In genomic region chr19:4572467-4572866, GRCm38 (mm10) we compare ENCODE assay signal across 23 mouse cellular contexts. TPM values are rescaled to one million over a fixed set of nuclear protein-coding genes. Genes with fewer than 3 reads are reported as not detected.
DNase-seq lines count a peak whose midpoint lies in the region; ATAC-seq and TF ChIP-seq lines count a peak whose summit lies in the region.
"Had no signal": no experiment of that assay in that cellular context is flagged by ENCODE, and none has a peak within 500 bp of the region (broad histone marks: within the 10 kb centered on the region; RNA-seq: fewer than 3 reads in every experiment).

No protein-coding gene starts in this region.

- peak; percentile 2 for DNase-seq in liver
- no peak for DNase-seq in liver, postnatal 0 days
- DNase-seq in lung, postnatal 10 days, result peak; percentile 11
- DNase-seq in lung, postnatal 14 days, result no peak
- no peak for DNase-seq in liver, embryonic 13.5 days
- peak; percentile 45 for DNase-seq in lung, postnatal 36 days
- no peak for DNase-seq in kidney, postnatal 4 days
- DNase-seq: adrenal gland, adult 2 months; adrenal gland, postnatal 14 days; cerebellum, adult 11-12 months; cerebellum, adult 8-10 months; cerebellum, postnatal 36 days; embryo, embryonic 11 days; gastrocnemius, postnatal 25 days had no signal

- TF ChIP-seq EP300 in liver, postnatal 0 days (IDR thresholded peaks at IDR 0.05; ENCODE audit: low read depth), result no peak

- no peak overlapping the region for H3K4me2 ChIP-seq in liver, postnatal 0 days (ENCODE audit: low read depth, low read length)
- H3K4me2 ChIP-seq in liver, embryonic 13.5 days, result no peak overlapping the region
- H3K4me2 ChIP-seq: embryonic facial prominence, embryonic 13.5 days; forebrain, embryonic 12.5 days; forebrain, embryonic 15.5 days; heart, embryonic 11.5 days; hindbrain, embryonic 13.5 days had no signal

- ATAC-seq in liver, postnatal 0 days, result no peak
- no peak for ATAC-seq in liver, embryonic 13.5 days (ENCODE audit: low read depth)
- ATAC-seq: CD4-positive, CD25-positive, alpha-beta regulatory T cell, adult 4 months; hindbrain, postnatal 0 days had no signal

- H3K4me1 ChIP-seq in liver, postnatal 0 days (ENCODE audit: insufficient read depth), result peaks cover 31% of the 10 kb centered on the region
- H3K4me1 ChIP-seq in liver, embryonic 13.5 days (replicated peaks), result peaks cover 70% of the 10 kb centered on the region
- H3K4me1 ChIP-seq: embryonic facial prominence, embryonic 13.5 days had no signal

- H3K4me3 ChIP-seq in liver, postnatal 0 days (ENCODE audit: low read depth, low read length), result no peak overlapping the region
- no peak overlapping the region for H3K4me3 ChIP-seq in liver, embryonic 13.5 days (replicated peaks)
- H3K4me3 ChIP-seq: embryonic facial prominence, embryonic 10.5 days; embryonic facial prominence, embryonic 13.5 days; erythroblast, embryonic 14.5 days; forebrain, embryonic 12.5 days; forebrain, embryonic 15.5 days; hindbrain, embryonic 13.5 days had no signal

- no peaks in the 10 kb centered on the region for H3K36me3 ChIP-seq in liver, postnatal 0 days (replicated peaks; ENCODE audit: insufficient read depth, low read length)
- H3K36me3 ChIP-seq in liver, embryonic 13.5 days, result no peaks in the 10 kb centered on the region
- H3K36me3 ChIP-seq: embryonic facial prominence, embryonic 10.5 days; embryonic facial prominence, embryonic 13.5 days; forebrain, embryonic 12.5 days; forebrain, embryonic 15.5 days; hindbrain, embryonic 13.5 days had no signal

- no peak overlapping the region for H3K27ac ChIP-seq in liver, postnatal 0 days (ENCODE audit: low read depth)
- H3K27ac ChIP-seq in liver, embryonic 13.5 days, result peak overlapping the region; percentile 98
- H3K27ac ChIP-seq: embryonic facial prominence, embryonic 10.5 days; embryonic facial prominence, embryonic 13.5 days had no signal

- no peak overlapping the region for H3K9ac ChIP-seq in liver, postnatal 0 days (replicated peaks)
- H3K9ac ChIP-seq in liver, embryonic 13.5 days, result no peak overlapping the region
- H3K9ac ChIP-seq: embryonic facial prominence, embryonic 13.5 days; forebrain, embryonic 12.5 days; forebrain, embryonic 15.5 days; hindbrain, embryonic 13.5 days had no signal

- H3K27me3 ChIP-seq in liver, postnatal 0 days (ENCODE audit: insufficient read depth, low read length), result no peaks in the 10 kb centered on the region
- H3K27me3 ChIP-seq in liver, embryonic 13.5 days, result no peaks in the 10 kb centered on the region
- H3K27me3 ChIP-seq: embryonic facial prominence, embryonic 13.5 days; forebrain, embryonic 12.5 days; forebrain, embryonic 15.5 days; hindbrain, embryonic 13.5 days had no signal

- H3K9me3 ChIP-seq in liver, postnatal 0 days (ENCODE audit: low read length), result no peaks in the 10 kb centered on the region
- H3K9me3 ChIP-seq in liver, embryonic 13.5 days (replicated peaks), result no peaks in the 10 kb centered on the region
- H3K9me3 ChIP-seq: embryonic facial prominence, embryonic 10.5 days; embryonic facial prominence, embryonic 13.5 days; forebrain, embryonic 12.5 days; forebrain, embryonic 15.5 days; hindbrain, embryonic 13.5 days had no signal

- 89% methylated on average over 8 of the region's 8 CpGs for WGBS in liver, postnatal 0 days (ENCODE audit: insufficient replicate concordance)
- 90% methylated on average over 8 of the region's 8 CpGs for WGBS in liver, embryonic 13.5 days (ENCODE audit: insufficient replicate concordance)

- no peak for TF ChIP-seq CTCF in liver, postnatal 0 days (IDR thresholded peaks at IDR 0.05; ENCODE audit: low read depth)

RNA-seq across cellular contexts. Expression of gene Lrfn4, which starts 43.0 kb away (rescaled TPM):
- polyA plus RNA-seq in liver, postnatal 0 days (2015; fragmentation: Nextera tagmentation; extraction: Ambion mirVana), result 0.15 and 0.21 TPM in 2 replicates
- 0.43 and 0.59 TPM in 2 replicates for polyA plus RNA-seq in liver, embryonic 13.5 days (2015; fragmentation: Nextera tagmentation; extraction: Ambion mirVana)
- polyA plus RNA-seq: CD4-positive, CD25-positive, alpha-beta regulatory T cell, adult 4 months had no signal

RNA-seq across cellular contexts. Expression of gene Rce1, which starts 53.0 kb away (rescaled TPM):
- polyA plus RNA-seq in liver, postnatal 0 days (2015; fragmentation: Nextera tagmentation; extraction: Ambion mirVana), result 16.6 and 17.3 TPM in 2 replicates
- polyA plus RNA-seq in liver, embryonic 13.5 days (2015; fragmentation: Nextera tagmentation; extraction: Ambion mirVana), result 31.3 and 32.3 TPM in 2 replicates

Comparison
In these comparisons a context has a peak if more than half of its experiments do, and no peak if none do; other contexts are left out.
1. DNase-seq: peak in liver (single experiment), lung, postnatal 10 days (single experiment) and lung, postnatal 36 days (single experiment); none in liver, postnatal 0 days (single experiment), lung, postnatal 14 days (single experiment), liver, embryonic 13.5 days (single experiment) and kidney, postnatal 4 days (0 of 2).